Mouse (Mus musculus): ENCODE measurements around the gene She.
"Not testable (repeated sequence)": the region's sequence is repeated elsewhere in the genome, so short reads cannot be mapped to it uniquely, and the experiment has no call there.

Gene She

GRCm38 (mm10) chr3:89857353-89857752 is 26.2 kb downstream of the She start:
- in situ Hi-C loops (cut with MboI; ENCODE audit: low pct_unique_long_range_greater_than_20kb in 1 of 2, low sequenced_read_pairs in 2 of 2, unreplicated experiment in 1 of 2) = no loop called here

GRCm38 (mm10) chr3:89858123-89858522 is 27.0 kb downstream of the She start:
- in situ Hi-C loops (cut with MboI; ENCODE audit: low pct_unique_long_range_greater_than_20kb in 1 of 2, low sequenced_read_pairs in 2 of 2, unreplicated experiment in 1 of 2) = no loop called here

GRCm38 (mm10) chr3:89858888-89859287 is 27.7 kb downstream of the She start:
- in situ Hi-C loops (cut with MboI; ENCODE audit: low pct_unique_long_range_greater_than_20kb in 1 of 2, low sequenced_read_pairs in 2 of 2, unreplicated experiment in 1 of 2) = no loop called here

- in situ Hi-C loops (cut with MboI; ENCODE audit: low pct_unique_long_range_greater_than_20kb in 1 of 2, low sequenced_read_pairs in 2 of 2, unreplicated experiment in 1 of 2) = no loop called here
These were observed 28.8 kb downstream of the She start for GRCm38 (mm10) chr3:89859936-89860335.

- in situ Hi-C loops (cut with MboI; ENCODE audit: low pct_unique_long_range_greater_than_20kb in 1 of 2, low sequenced_read_pairs in 2 of 2, unreplicated experiment in 1 of 2) = no loop called here
These were observed 29.2 kb downstream of the She start for GRCm38 (mm10) chr3:89860343-89860742.

- in situ Hi-C loops (cut with MboI; ENCODE audit: low pct_unique_long_range_greater_than_20kb in 1 of 2, low sequenced_read_pairs in 2 of 2, unreplicated experiment in 1 of 2) = no loop called here
These were observed 29.9 kb downstream of the She start for GRCm38 (mm10) chr3:89861070-89861469.

GRCm38 (mm10) chr3:89862182-89862761 is 31.1 kb downstream of the She start:
- in situ Hi-C loops (cut with MboI; ENCODE audit: low pct_unique_long_range_greater_than_20kb in 1 of 2, low sequenced_read_pairs in 2 of 2, unreplicated experiment in 1 of 2) = no loop called here

- in situ Hi-C loops (cut with MboI; ENCODE audit: low pct_unique_long_range_greater_than_20kb in 1 of 2, low sequenced_read_pairs in 2 of 2, unreplicated experiment in 1 of 2) = not testable (repeated sequence)
These were observed 32.1 kb downstream of the She start for GRCm38 (mm10) chr3:89863276-89863675.

GRCm38 (mm10) chr3:89863716-89864509 is 32.7 kb downstream of the She start:
- in situ Hi-C loops (cut with MboI; ENCODE audit: low pct_unique_long_range_greater_than_20kb in 1 of 2, low sequenced_read_pairs in 2 of 2, unreplicated experiment in 1 of 2) = no loop called here

GRCm38 (mm10) chr3:89865020-89865419 is 33.9 kb downstream of the She start:
- in situ Hi-C loops (cut with MboI; ENCODE audit: low pct_unique_long_range_greater_than_20kb in 1 of 2, low sequenced_read_pairs in 2 of 2, unreplicated experiment in 1 of 2) = no loop called here

GRCm38 (mm10) chr3:89865764-89866163 is 34.6 kb downstream of the She start:
- in situ Hi-C loops (cut with MboI; ENCODE audit: low pct_unique_long_range_greater_than_20kb in 1 of 2, low sequenced_read_pairs in 2 of 2, unreplicated experiment in 1 of 2) = no loop called here

GRCm38 (mm10) chr3:89867651-89868050 is 36.5 kb downstream of the She start:
- in situ Hi-C loops (cut with MboI; ENCODE audit: low pct_unique_long_range_greater_than_20kb in 1 of 2, low sequenced_read_pairs in 2 of 2, unreplicated experiment in 1 of 2) = no loop called here

GRCm38 (mm10) chr3:89868357-89868756 is 37.2 kb downstream of the She start:
- in situ Hi-C loops (cut with MboI; ENCODE audit: low pct_unique_long_range_greater_than_20kb in 1 of 2, low sequenced_read_pairs in 2 of 2, unreplicated experiment in 1 of 2) = no loop called here

GRCm38 (mm10) chr3:89868956-89869355 is 37.8 kb downstream of the She start:
- in situ Hi-C loops (cut with MboI; ENCODE audit: low pct_unique_long_range_greater_than_20kb in 1 of 2, low sequenced_read_pairs in 2 of 2, unreplicated experiment in 1 of 2) = no loop called here

- in situ Hi-C loops (cut with MboI; ENCODE audit: low pct_unique_long_range_greater_than_20kb in 1 of 2, low sequenced_read_pairs in 2 of 2, unreplicated experiment in 1 of 2) = no loop called here
These were observed 38.4 kb downstream of the She start for GRCm38 (mm10) chr3:89869556-89869955.

- in situ Hi-C loops (cut with MboI; ENCODE audit: low pct_unique_long_range_greater_than_20kb in 1 of 2, low sequenced_read_pairs in 2 of 2, unreplicated experiment in 1 of 2) = no loop called here
These were observed 39.5 kb downstream of the She start for GRCm38 (mm10) chr3:89870472-89871271.

- in situ Hi-C loops (cut with MboI; ENCODE audit: low pct_unique_long_range_greater_than_20kb in 1 of 2, low sequenced_read_pairs in 2 of 2, unreplicated experiment in 1 of 2) = no loop called here
These were observed 40.3 kb downstream of the She start for GRCm38 (mm10) chr3:89871339-89871914.

GRCm38 (mm10) chr3:89872209-89872608 is 41.0 kb downstream of the She start:
- in situ Hi-C loops (cut with MboI; ENCODE audit: low pct_unique_long_range_greater_than_20kb in 1 of 2, low sequenced_read_pairs in 2 of 2, unreplicated experiment in 1 of 2) = no loop called here

- in situ Hi-C loops (cut with MboI; ENCODE audit: low pct_unique_long_range_greater_than_20kb in 1 of 2, low sequenced_read_pairs in 2 of 2, unreplicated experiment in 1 of 2) = no loop called here
These were observed 41.5 kb downstream of the She start for GRCm38 (mm10) chr3:89872684-89873083.
